Mouse (Mus musculus) ES-E14 (cell line): ENCODE data around the gene Dnmt3b. TPM values are rescaled to one million over a fixed set of nuclear protein-coding genes. Genes with fewer than 3 reads are reported as not detected.
"Not testable (repeated sequence)": the region's sequence is repeated elsewhere in the genome, so short reads cannot be mapped to it uniquely, and the experiment has no call there.

Experiments
- DNase-seq: peaks from one replicate; pipeline ENCODE4 v3.0.0-alpha.2; 2013; ENCODE audit warnings: low read depth, low spot score
- H3K27ac ChIP-seq: 2 replicates; pipeline ENCODE4 v1.5.1; 2012; ENCODE audit warnings: low read depth, mild to moderate bottlenecking, low read length, moderate library complexity, mixed read lengths; ENCODE audit not compliant: poor library complexity, insufficient read depth, severe bottlenecking
- H3K36me3 ChIP-seq: 2 replicates; pipeline ENCODE4 v1.6.1; 2012; ENCODE audit warnings: mild to moderate bottlenecking, low read length, moderate library complexity, mixed read lengths; ENCODE audit not compliant: control insufficient read depth, poor library complexity, insufficient read depth, severe bottlenecking
- H3K4me1 ChIP-seq, 2 experiments: fragments of 150-350 bp in 1 of 2; sonication (generic) in 1 of 2; 2 replicates each; pipeline ENCODE4 v1.6.1; 2012; ENCODE audit warnings: low read length in 2 of 2, mild to moderate bottlenecking in 1 of 2, mixed read lengths in 1 of 2; ENCODE audit not compliant: control insufficient read depth in 2 of 2, insufficient read depth in 2 of 2, poor library complexity in 1 of 2
- H3K4me3 ChIP-seq, 2 experiments: fragments of 150-350 bp in 1 of 2; sonication (generic) in 1 of 2; 2 replicates each; pipeline ENCODE4 v1.5.1; 2012; ENCODE audit warnings: low read length in 2 of 2, low read depth in 1 of 2, mild to moderate bottlenecking in 1 of 2, mixed read lengths in 1 of 2; ENCODE audit not compliant: insufficient read depth in 1 of 2, poor library complexity in 1 of 2, severe bottlenecking in 1 of 2
- H3K9ac ChIP-seq: 2 replicates; pipeline ENCODE4 v1.6.1; 2012; ENCODE audit warnings: low read depth, mild to moderate bottlenecking, low read length, mixed read lengths; ENCODE audit not compliant: poor library complexity, insufficient read depth, severe bottlenecking
- H3K9me3 ChIP-seq: fragments of 150-350 bp; sonication (generic); 2 replicates; pipeline ENCODE4 v1.6.1; 2012; ENCODE audit warnings: low read depth, mild to moderate bottlenecking, low read length; ENCODE audit not compliant: control insufficient read depth, insufficient read depth
- CHD2 ChIP-seq: IDR thresholded peaks from 2 replicates; pipeline ENCODE4 v1.6.1; 2014; ENCODE audit warnings: mild to moderate bottlenecking, low read depth, low read length, inconsistent platforms
- HCFC1 ChIP-seq: IDR thresholded peaks from 2 replicates; pipeline ENCODE4 v1.6.1; 2012; ENCODE audit warnings: low read length, inconsistent platforms, borderline replicate concordance; ENCODE audit not compliant: insufficient read depth
- MAFK ChIP-seq: IDR thresholded peaks from 2 replicates; pipeline ENCODE4 v1.6.1; 2014; ENCODE audit warnings: mild to moderate bottlenecking, low read depth, low read length, inconsistent platforms; ENCODE audit not compliant: insufficient read depth
- ZC3H11A ChIP-seq: IDR thresholded peaks from 2 replicates; pipeline ENCODE4 v1.6.1; 2012; ENCODE audit warnings: low read depth, mild to moderate bottlenecking, inconsistent platforms, low read length, borderline replicate concordance
- ZNF384 ChIP-seq: IDR thresholded peaks from 2 replicates; pipeline ENCODE4 v1.6.1; 2012; ENCODE audit warnings: low read depth, low read length, inconsistent platforms
- in situ Hi-C, 2 experiments: fragments of 600-800 bp; cut with MboI; formaldehyde crosslinking; loops; one replicate each; pipeline ENCODE4 v1.15.1; 2025; ENCODE audit warnings: low sequenced_read_pairs in 2 of 2, inconsistent platforms in 1 of 2; ENCODE audit not compliant: unreplicated experiment in 2 of 2
- total RNA-seq: library from RNA; depleted of rRNA; stranded (reverse); fragments of 300-350 nt; gene quantifications from 2 replicates; pipeline ENCODE4 v1.2.3, GENCODE M21; 2012

The Dnmt3b gene
- total RNA-seq, 1 experiment: 136 TPM

GRCm38 (mm10) chr2:153679959-153680358 is 30.7 kb downstream of the Dnmt3b start:
- H3K9me3 ChIP-seq: no peaks in the 10 kb centered on the region
- no peak overlapping the region for H3K27ac ChIP-seq
- no peak overlapping the region for H3K9ac ChIP-seq
- in situ Hi-C loops: no loop called here
- H3K4me3 ChIP-seq: no peak overlapping the region
- DNase-seq: no peak
- no peaks in the 10 kb centered on the region for H3K4me1 ChIP-seq
- H3K36me3 ChIP-seq: peaks cover 54% of the 10 kb centered on the region
- TF ChIP-seq MAFK (no peak), HCFC1 (no peak), ZNF384 (no peak), ZC3H11A (no peak), CHD2 (no peak)

GRCm38 (mm10) chr2:153693413-153693812 is 44.2 kb downstream of the Dnmt3b start:
- H3K27ac ChIP-seq, H3K9me3 ChIP-seq, H3K4me3 ChIP-seq, in situ Hi-C loops, H3K36me3 ChIP-seq, H3K4me1 ChIP-seq, H3K9ac ChIP-seq, DNase-seq: not testable (repeated sequence)

GRCm38 (mm10) chr2:153694462-153695085 is 45.3 kb downstream of the Dnmt3b start:
- DNase-seq: peak; percentile 51
- H3K36me3 ChIP-seq: no peaks in the 10 kb centered on the region
- no peak overlapping the region for H3K4me3 ChIP-seq
- no peak overlapping the region for H3K9ac ChIP-seq
- H3K27ac ChIP-seq: no peak overlapping the region
- in situ Hi-C loops: no loop called here
- H3K9me3 ChIP-seq: no peaks in the 10 kb centered on the region
- no peaks in the 10 kb centered on the region for H3K4me1 ChIP-seq
- TF ChIP-seq ZC3H11A: peak; percentile 50; the same call in 1 of the 2 replicates
- no peak for TF ChIP-seq MAFK

GRCm38 (mm10) chr2:153696352-153696751 is 47.1 kb downstream of the Dnmt3b start, which contains the start of gene Dnmt3c:
TSS of gene Dnmt3c (plus strand) at chr2:153696652.
- no peaks in the 10 kb centered on the region for H3K36me3 ChIP-seq
- in situ Hi-C loops: no loop called here
- no peak within 1 kb of the TSS for H3K9ac ChIP-seq
- H3K27ac ChIP-seq: no peak within 1 kb of the TSS
- no peak within 1 kb of the TSS for H3K4me3 ChIP-seq
- no peak for TF ChIP-seq MAFK
- no peak for TF ChIP-seq ZNF384
- TF ChIP-seq ZC3H11A: no peak
- TF ChIP-seq CHD2: no peak
- TF ChIP-seq HCFC1: no peak
- no peaks in the 10 kb centered on the region for H3K4me1 ChIP-seq
- no peak for DNase-seq
- H3K9me3 ChIP-seq: no peaks in the 10 kb centered on the region

- H3K9me3 ChIP-seq: no peaks in the 10 kb centered on the region
- H3K9ac ChIP-seq: no peak overlapping the region
- H3K4me1 ChIP-seq: peaks cover 0 to 5% of the 10 kb centered on the region in 2 experiments; a peak in 1 of 4 replicates
- no peak overlapping the region for H3K4me3 ChIP-seq
- no peak for DNase-seq
- no peaks in the 10 kb centered on the region for H3K36me3 ChIP-seq
- in situ Hi-C loops: no loop called here
- TF ChIP-seq HCFC1: no peak
- TF ChIP-seq MAFK: no peak
- no peak for TF ChIP-seq ZC3H11A
- no peak for TF ChIP-seq ZNF384
- no peak for TF ChIP-seq CHD2
- H3K27ac ChIP-seq: no peak overlapping the region
Measured at GRCm38 (mm10) chr2:153703389-153703788, 54.1 kb downstream of the Dnmt3b start.
